Mouse (Mus musculus): ENCODE results near the gene Calcrl. TPM values are rescaled to one million over a fixed set of nuclear protein-coding genes. Genes with fewer than 3 reads are reported as not detected.

Calcrl gene
- polyA plus RNA-seq, 1 experiment from 2014 or later, result 12.9 TPM

DNA sequence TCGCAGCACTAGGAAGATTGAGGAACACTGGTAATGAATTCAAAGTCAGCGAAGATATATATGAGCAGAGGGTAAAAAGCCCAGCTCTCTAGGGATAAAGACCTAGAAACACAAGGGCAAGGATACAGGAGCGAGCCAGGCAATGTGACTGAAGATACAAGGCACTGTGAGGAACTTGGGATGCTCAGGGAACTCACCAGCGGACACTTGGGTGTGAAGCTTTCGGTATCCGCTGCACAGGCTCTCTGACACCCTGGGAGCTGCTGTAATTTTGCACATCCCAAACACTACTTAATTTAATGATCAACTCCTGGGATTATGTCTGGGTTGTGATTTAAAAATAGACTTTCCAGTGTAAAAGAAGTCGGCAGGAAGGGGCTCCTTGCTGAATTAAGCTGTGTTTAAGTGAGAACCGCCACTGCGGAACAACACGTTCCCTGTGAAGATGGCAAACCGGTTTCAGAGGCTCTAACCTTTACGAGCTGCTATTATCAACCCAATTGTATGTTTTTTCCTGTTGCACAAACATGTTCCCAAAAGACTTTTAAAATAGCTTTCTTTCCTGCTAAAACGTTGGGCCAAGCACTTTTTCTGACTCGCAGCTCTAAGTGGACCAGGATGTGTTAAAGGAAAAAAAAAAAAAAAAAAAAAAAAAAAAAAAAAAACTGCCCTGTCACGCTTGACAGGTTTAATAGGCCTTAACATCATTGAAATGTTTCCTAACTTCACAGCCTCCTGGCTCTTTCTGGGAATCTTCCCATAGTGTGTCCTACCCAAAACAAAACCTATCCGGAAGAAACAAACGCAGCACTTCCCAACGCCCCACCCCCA lies 38.4 kb downstream of the Calcrl start:
- WGBS, result 48% methylated on average over 18 of the region's 18 CpGs
- Histone ChIP-seq H3K9me3 (no peaks in the 10 kb centered on the region), H3K27me3 (ENCODE audit: insufficient read depth, poor library complexity, severe bottlenecking) (no peaks in the 10 kb centered on the region), H3K4me3 (peak overlapping the region; percentile 26), H3K27ac (0 out of 2 replicates have a peak overlapping the region, but pooled peaks have one; percentile 35), H3K36me3 (no peaks in the 10 kb centered on the region), H3K4me1 (replicated peaks) (peaks cover 12% of the 10 kb centered on the region)
- no peak for DNase-seq (ENCODE audit: low spot score)

DNA sequence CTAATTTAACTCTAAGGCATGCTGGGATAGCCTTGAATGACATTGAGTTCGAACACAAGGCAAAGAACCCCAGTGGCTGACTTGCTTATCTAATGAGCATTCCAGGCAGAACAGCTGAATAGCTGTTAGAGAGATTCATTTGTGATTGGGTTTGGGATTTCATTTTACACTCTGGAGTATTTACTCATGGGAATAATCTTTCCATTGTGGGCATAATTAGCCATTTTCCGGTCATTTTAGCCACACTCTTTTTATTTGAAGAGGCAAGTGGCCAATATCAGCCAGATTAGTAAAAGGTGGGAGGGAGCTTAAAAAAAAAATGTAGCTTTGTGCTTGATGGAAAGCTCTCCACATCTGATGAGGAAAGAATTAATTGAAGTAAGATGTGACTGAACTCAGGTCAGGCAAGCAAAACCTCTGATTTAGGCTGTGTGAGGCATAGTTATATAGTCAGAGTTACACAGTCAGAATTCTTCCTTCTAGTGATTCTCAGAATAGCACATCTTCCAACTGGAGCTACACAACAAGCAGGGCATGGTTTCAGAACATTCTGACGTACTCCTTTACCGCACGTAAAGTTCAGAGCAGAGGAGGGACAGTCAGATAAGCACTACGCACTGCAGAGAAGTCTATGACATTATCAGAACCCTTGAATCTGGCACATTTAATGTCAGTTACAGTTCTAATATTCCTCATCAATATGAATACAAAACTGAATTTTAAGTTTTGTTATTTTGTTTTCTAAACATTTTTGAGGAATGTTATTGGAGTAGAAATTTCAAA lies 40.1 kb downstream of the Calcrl start:
- Histone ChIP-seq H3K9me3 (no peaks in the 10 kb centered on the region), H3K4me1 (replicated peaks) (peaks cover 12% of the 10 kb centered on the region), H3K36me3 (no peaks in the 10 kb centered on the region), H3K27me3 (ENCODE audit: insufficient read depth, poor library complexity, severe bottlenecking) (no peaks in the 10 kb centered on the region), H3K27ac (no peak overlapping the region), H3K4me3 (no peak overlapping the region)
- WGBS, result 88% methylated on average over 6 of the region's 6 CpGs
- no peak for DNase-seq (ENCODE audit: low spot score)

DNA sequence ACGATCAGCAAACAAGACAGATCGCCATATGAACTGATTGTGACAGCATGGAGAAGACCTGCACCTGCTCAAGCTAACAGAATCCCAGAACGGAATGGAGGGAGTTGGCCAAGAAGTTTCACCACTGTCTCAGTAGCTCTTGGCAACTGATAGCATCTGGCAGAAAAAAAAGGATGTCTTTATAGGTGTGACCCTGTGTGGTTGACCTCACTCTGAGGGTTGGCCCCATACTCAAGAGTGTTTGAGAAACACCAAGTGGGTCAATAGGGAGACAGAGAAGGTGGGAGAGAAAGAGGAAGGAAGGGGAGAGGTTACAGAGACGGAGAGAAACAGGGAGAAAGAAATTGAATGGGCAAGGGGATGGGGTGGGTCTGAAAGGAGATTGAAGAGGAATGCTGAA lies 41.4 kb downstream of the Calcrl start:
- H3K27me3 ChIP-seq (ENCODE audit: insufficient read depth, poor library complexity, severe bottlenecking), result no peaks in the 10 kb centered on the region
- peaks cover 4% of the 10 kb centered on the region for H3K4me1 ChIP-seq (replicated peaks)
- H3K4me3 ChIP-seq, result no peak overlapping the region
- H3K27ac ChIP-seq, result no peak overlapping the region
- DNase-seq (ENCODE audit: low spot score), result no peak
- 78% methylated on average over 4 of the region's 4 CpGs for WGBS
- H3K36me3 ChIP-seq, result no peaks in the 10 kb centered on the region
- no peaks in the 10 kb centered on the region for H3K9me3 ChIP-seq

DNA sequence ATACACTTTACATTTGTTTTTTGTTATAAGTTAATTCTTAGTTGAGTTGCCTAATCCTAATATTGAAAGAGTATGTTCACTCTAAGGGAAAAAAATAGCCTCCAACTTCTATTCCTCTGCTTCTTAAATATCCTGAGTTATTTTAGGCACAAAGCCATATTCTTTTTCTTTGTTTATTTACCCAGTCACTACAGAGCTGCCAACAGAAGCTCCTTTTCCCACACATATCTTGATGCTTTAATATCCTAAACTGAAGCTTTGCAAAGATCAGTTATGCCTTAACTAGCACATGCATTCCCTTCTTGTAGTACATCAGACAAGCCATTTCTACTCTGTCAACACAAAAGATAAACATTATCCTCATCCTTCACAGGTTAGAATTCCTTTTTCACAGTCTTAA lies 42.7 kb downstream of the Calcrl start:
- Histone ChIP-seq H3K9me3 (no peaks in the 10 kb centered on the region), H3K36me3 (no peaks in the 10 kb centered on the region)
- DNase-seq (ENCODE audit: low spot score), result no peak

DNA sequence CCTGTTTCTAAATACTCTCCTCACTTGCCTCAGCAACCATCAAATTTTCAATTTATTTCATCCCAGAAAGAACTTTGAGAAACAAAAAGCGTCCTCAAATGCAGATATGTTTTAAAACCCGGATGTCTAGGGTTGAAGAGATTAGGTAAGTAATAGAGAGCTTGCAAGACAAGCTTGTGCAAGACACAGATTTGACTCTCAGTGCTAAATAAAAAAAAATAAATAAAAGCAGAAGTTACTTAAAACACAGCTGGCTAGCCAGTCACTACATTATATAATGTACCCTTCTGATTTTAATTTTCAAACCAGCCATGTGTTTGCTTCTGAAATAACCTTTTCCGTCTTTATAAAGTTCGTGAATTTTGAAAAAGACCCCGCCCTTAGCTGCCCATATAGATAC lies 43.2 kb downstream of the Calcrl start:
- WGBS, result 90% methylated on average over 5 of the region's 5 CpGs
- DNase-seq (ENCODE audit: low spot score), result no peak
- Histone ChIP-seq H3K4me3 (no peak overlapping the region), H3K27me3 (ENCODE audit: insufficient read depth, poor library complexity, severe bottlenecking) (no peaks in the 10 kb centered on the region), H3K36me3 (no peaks in the 10 kb centered on the region), H3K9me3 (no peaks in the 10 kb centered on the region), H3K4me1 (replicated peaks) (no peaks in the 10 kb centered on the region; the same call in none of the 2 replicates), H3K27ac (no peak overlapping the region)

More for the DNA sequence above, 42.7 kb downstream of the Calcrl start:
- peaks cover 2% of the 10 kb centered on the region for H3K4me1 ChIP-seq (replicated peaks)
- H3K27ac ChIP-seq, result no peak overlapping the region
- H3K27me3 ChIP-seq (ENCODE audit: insufficient read depth, poor library complexity, severe bottlenecking), result no peaks in the 10 kb centered on the region
- no peak overlapping the region for H3K4me3 ChIP-seq

DNA sequence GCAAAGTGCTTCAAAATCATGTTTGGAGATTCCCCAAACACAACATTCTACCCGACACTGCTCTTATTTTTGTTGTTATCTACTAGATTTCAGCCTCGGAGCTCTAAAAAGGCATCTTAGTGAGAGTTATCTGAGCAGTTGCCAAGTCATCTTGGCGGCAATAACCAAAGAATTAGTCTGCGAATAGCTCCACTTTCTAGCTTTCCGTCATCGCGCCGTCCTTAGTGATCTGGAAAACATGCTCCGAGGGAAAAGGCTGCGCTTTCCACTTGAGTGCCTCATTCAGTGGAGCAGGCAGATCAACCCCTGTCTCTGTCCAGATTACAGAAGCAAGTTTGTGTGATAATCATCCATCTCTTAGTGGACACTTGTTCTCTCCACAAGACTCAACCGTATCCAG lies 44.4 kb downstream of the Calcrl start:
- 86% methylated on average over 11 of the region's 11 CpGs for WGBS
- Histone ChIP-seq H3K27me3 (ENCODE audit: insufficient read depth, poor library complexity, severe bottlenecking) (no peaks in the 10 kb centered on the region), H3K27ac (no peak overlapping the region), H3K9me3 (no peaks in the 10 kb centered on the region), H3K4me1 (replicated peaks) (no peaks in the 10 kb centered on the region), H3K4me3 (no peak overlapping the region), H3K36me3 (no peaks in the 10 kb centered on the region)
- no peak for DNase-seq (ENCODE audit: low spot score)

DNA sequence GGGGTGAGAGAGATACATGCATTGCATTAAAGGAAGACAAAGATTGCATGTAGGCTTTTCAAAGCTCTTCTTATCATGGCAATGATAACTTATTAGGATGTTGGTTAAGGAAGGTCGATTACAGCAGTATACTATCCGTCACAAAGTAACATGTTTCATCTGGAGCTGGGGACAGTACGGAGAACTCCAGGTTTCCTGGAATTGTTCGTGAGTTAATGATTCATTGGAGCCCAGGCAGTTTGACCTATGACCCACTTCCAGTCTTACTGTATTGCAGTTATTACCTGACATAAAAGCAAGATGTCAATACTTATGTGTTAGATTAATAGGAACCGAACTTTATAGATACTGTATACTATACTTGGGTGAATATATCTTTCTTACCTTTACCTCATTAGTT lies 46.5 kb downstream of the Calcrl start:
- Histone ChIP-seq H3K4me3 (no peak overlapping the region), H3K4me1 (replicated peaks) (no peaks in the 10 kb centered on the region), H3K27ac (no peak overlapping the region), H3K36me3 (no peaks in the 10 kb centered on the region), H3K27me3 (ENCODE audit: insufficient read depth, poor library complexity, severe bottlenecking) (no peaks in the 10 kb centered on the region), H3K9me3 (no peaks in the 10 kb centered on the region)
- no peak for DNase-seq (ENCODE audit: low spot score)
- 84% methylated on average over 5 of the region's 5 CpGs for WGBS

DNA sequence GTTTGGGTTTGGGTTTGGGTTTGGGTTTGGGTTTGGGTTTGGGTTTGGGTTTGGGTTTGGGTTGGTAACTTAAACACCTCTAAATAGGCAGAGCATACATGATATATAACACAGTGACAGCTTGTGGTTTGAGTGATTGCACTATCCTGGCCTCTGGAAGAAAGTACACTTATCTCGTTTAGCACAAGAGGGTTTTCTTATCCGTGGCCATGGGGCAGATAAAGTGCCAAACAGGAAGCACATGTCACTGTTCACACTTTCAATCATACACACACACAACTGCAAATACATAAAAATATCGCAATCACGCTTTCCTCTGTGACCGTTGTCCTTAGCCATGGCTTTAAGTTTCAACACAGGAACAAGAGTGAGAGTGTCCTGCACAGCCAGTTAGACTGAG lies 56.0 kb downstream of the Calcrl start:
- Histone ChIP-seq H3K4me3 (no peak overlapping the region), H3K4me1 (replicated peaks) (no peaks in the 10 kb centered on the region), H3K27me3 (ENCODE audit: insufficient read depth, poor library complexity, severe bottlenecking) (no peaks in the 10 kb centered on the region), H3K36me3 (no peaks in the 10 kb centered on the region), H3K27ac (no peak overlapping the region), H3K9me3 (no peaks in the 10 kb centered on the region)
- WGBS, result 80% methylated on average over 5 of the region's 5 CpGs
- DNase-seq (ENCODE audit: low spot score), result no peak

DNA sequence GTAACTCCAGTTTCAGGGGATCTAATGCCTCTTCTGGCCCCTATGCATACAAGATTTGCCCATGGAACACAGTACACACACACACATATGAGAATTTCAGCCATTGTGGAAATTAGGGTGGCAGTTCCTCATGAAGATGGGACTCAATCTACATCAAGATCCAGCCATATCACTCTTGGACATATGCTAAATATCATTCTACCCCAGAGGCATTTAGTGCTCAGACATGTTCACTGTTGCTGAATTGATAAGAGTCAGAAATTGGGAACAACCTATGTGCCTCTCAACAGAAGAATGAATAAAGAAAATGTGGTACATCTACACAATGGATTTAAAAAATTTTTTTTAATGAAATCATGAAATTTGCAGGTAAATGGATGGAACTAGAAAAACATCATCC lies 58.5 kb downstream of the Calcrl start:
- no peaks in the 10 kb centered on the region for H3K36me3 ChIP-seq
- no peaks in the 10 kb centered on the region for H3K27me3 ChIP-seq (ENCODE audit: insufficient read depth, poor library complexity, severe bottlenecking)
- H3K9me3 ChIP-seq, result no peaks in the 10 kb centered on the region
- DNase-seq (ENCODE audit: low spot score), result no peak
- no peak overlapping the region for H3K4me3 ChIP-seq
- no peak overlapping the region for H3K27ac ChIP-seq
- H3K4me1 ChIP-seq (replicated peaks), result no peaks in the 10 kb centered on the region

DNA sequence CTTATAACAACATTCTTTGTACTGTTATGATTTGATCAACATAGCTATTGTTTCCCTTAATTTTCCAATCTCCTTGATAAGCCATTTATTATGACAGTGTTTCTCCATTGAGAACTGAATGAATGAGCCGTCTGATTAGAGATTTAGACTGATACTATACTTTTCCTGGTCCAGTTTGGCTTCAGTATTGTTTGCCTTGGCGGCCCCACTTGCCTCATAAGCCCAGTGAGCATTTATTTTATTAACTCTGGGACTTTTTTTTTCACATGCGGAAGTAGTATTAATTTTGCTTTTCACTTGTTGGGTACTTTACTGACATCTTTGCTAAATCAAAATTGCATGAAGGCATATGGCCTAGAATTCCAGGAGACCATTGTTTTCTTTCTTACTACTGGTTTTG lies 59.9 kb downstream of the Calcrl start:
- Histone ChIP-seq H3K4me1 (replicated peaks) (no peaks in the 10 kb centered on the region), H3K9me3 (no peaks in the 10 kb centered on the region), H3K27ac (no peak overlapping the region), H3K4me3 (no peak overlapping the region), H3K27me3 (ENCODE audit: insufficient read depth, poor library complexity, severe bottlenecking) (no peaks in the 10 kb centered on the region), H3K36me3 (no peaks in the 10 kb centered on the region)
- WGBS, result 83% methylated on average over 3 of the region's 3 CpGs
- DNase-seq (ENCODE audit: low spot score), result no peak

DNA sequence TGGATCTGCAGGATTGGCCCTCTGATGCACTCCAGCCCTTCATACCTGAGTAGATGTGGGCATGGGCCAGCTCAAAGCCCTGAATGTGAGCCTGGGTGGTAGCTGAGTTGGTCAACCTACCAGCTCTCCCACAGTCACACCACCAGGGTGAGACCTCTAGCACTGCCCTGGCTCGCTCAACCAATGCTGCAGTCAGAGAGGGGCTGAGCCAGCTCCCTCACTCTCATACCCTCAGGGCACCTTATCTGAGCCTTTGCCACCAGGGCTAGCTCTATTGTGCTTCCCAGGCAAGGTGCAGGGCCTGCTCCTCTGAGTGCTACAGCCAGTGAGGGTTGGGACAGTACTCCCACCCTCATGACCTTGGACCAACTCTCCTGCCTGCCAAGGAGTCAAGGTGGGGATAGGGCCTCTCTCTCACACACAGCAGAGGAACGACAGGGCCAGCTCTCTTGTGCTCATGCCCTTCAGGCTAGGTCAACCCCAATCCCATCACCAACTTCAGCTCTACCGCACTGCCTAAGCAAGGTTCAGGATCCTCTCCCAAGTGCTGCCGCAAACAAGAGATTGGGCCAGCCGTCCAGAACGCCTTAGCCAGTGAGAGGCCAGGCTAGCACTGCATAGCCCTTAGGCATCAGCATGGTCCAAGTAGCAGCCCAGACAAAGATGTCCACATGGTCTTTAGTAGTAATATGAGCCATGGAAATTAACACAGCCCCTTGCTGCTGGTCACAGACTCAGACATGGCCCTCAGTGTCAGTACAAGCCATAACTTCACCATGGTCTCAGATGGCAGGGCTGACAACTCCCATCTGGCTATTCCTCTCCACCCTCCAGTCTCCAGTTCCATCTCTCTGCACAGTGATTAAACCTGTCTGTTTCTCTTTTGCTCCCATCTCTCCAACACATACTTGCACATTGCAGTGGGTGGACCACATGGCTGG lies 62.2 kb downstream of the Calcrl start:
- Histone ChIP-seq H3K36me3 (no peaks in the 10 kb centered on the region), H3K9me3 (no peaks in the 10 kb centered on the region), H3K4me3 (no peak overlapping the region), H3K4me1 (replicated peaks) (no peaks in the 10 kb centered on the region), H3K27ac (peak overlapping the region; percentile 5; the same call in 1 of the 2 replicates), H3K27me3 (ENCODE audit: insufficient read depth, poor library complexity, severe bottlenecking) (no peaks in the 10 kb centered on the region)
- no peak for DNase-seq (ENCODE audit: low spot score)
- 92% methylated on average over 6 of the region's 6 CpGs for WGBS

DNA sequence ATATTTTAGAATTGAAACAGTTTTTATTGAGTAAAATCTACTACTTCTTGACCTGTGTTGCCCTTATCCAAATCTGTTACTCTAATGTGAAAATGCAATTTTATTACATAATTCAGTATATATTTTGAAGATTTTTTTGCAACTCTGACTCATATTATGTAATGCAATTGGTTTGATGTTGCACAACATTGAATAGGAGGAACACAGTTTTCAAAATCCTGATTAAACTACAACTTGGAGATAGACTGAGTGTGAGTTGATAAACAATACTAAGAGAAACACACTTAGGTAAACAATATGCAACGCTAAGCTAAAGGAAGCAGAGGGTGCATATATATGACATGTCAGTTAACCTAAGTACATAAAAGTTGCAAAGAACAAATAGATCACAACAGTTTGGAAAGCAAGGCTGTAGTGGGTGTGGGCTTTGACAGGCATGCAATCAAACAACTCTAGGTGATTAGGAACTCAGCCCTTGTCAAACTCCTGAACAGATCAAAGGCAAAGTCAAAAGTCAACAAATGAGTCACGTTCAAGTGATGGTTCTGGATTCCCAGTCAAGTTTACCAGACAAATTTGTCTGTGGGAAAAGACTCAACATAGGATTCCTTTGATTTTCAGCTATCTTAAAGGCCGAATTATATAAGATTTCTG lies 66.4 kb downstream of the Calcrl start:
- H3K27ac ChIP-seq, result no peak overlapping the region
- no peak for DNase-seq (ENCODE audit: low spot score)

More for the DNA sequence above, 66.4 kb downstream of the Calcrl start:
- Histone ChIP-seq H3K4me1 (replicated peaks) (no peaks in the 10 kb centered on the region), H3K9me3 (no peaks in the 10 kb centered on the region), H3K4me3 (no peak overlapping the region), H3K36me3 (no peaks in the 10 kb centered on the region), H3K27me3 (ENCODE audit: insufficient read depth, poor library complexity, severe bottlenecking) (no peaks in the 10 kb centered on the region)
- WGBS, result 75% methylated on average over 3 of the region's 3 CpGs

Measured in hindbrain, embryonic 10.5 days (tissue).